Mouse (Mus musculus) neural tube, embryonic 15.5 days (tissue): Measurements from ENCODE around the gene Palld. TPM values are rescaled to one million over a fixed set of nuclear protein-coding genes. Genes with fewer than 3 reads are reported as not detected.

Source experiments
- ATAC-seq: fragments of 200-750 bp; cut with Nextera tagmentation; 2 replicates; pipeline ENCODE4 v1.8.0; 2017; ENCODE audit warnings: mild to moderate bottlenecking, moderate TSS enrichment, moderate library complexity; ENCODE audit not compliant: low FRiP score
- H3K27ac ChIP-seq: fragments of 300-500 bp; sonication (generic); replicated peaks from 2 replicates; pipeline ENCODE4 v1.5.1; 2015; ENCODE audit warnings: mild to moderate bottlenecking, inconsistent platforms
- H3K27me3 ChIP-seq: fragments of 300-500 bp; sonication (generic); replicated peaks from 2 replicates; pipeline ENCODE4 v1.6.1; 2015; ENCODE audit warnings: inconsistent platforms
- H3K36me3 ChIP-seq: fragments of 300-500 bp; sonication (generic); 2 replicates; pipeline ENCODE4 v1.6.1; 2015; ENCODE audit warnings: inconsistent platforms
- H3K4me1 ChIP-seq: fragments of 300-500 bp; sonication (generic); 2 replicates; pipeline ENCODE4 v1.6.1; 2015; ENCODE audit warnings: inconsistent platforms
- H3K4me2 ChIP-seq: fragments of 300-500 bp; sonication (generic); 2 replicates; pipeline ENCODE4 v1.6.1; 2015; ENCODE audit warnings: inconsistent platforms, mild to moderate bottlenecking, moderate library complexity
- H3K4me3 ChIP-seq: fragments of 300-500 bp; sonication (generic); replicated peaks from 2 replicates; pipeline ENCODE4 v1.5.1; 2015; ENCODE audit warnings: mild to moderate bottlenecking, inconsistent platforms
- H3K9ac ChIP-seq: fragments of 300-500 bp; sonication (generic); replicated peaks from 2 replicates; pipeline ENCODE4 v1.6.1; 2015; ENCODE audit warnings: mild to moderate bottlenecking, inconsistent platforms
- H3K9me3 ChIP-seq: fragments of 300-500 bp; sonication (generic); replicated peaks from 2 replicates; pipeline ENCODE4 v1.6.1; 2016; ENCODE audit warnings: inconsistent platforms
- WGBS: fragments of 180-500 bp; shearing (Covaris S2); methylation state at CpG from one replicate; pipeline ENCODE4 v1.1.7; 2015; ENCODE audit warnings: mixed read lengths; 5-methylcytosine and 5-hydroxymethylcytosine counted together
- polyA plus RNA-seq: library from polyadenylated mRNA; unstranded; fragments of >200 nt; fragmentation: Nextera tagmentation; extraction: Ambion mirVana; gene quantifications from 2 replicates; pipeline ENCODE4 v1.2.1, GENCODE M21; 2015

Gene Palld
- polyA plus RNA-seq, 1 experiment from 2014 or later, result 16.0 TPM

DNA sequence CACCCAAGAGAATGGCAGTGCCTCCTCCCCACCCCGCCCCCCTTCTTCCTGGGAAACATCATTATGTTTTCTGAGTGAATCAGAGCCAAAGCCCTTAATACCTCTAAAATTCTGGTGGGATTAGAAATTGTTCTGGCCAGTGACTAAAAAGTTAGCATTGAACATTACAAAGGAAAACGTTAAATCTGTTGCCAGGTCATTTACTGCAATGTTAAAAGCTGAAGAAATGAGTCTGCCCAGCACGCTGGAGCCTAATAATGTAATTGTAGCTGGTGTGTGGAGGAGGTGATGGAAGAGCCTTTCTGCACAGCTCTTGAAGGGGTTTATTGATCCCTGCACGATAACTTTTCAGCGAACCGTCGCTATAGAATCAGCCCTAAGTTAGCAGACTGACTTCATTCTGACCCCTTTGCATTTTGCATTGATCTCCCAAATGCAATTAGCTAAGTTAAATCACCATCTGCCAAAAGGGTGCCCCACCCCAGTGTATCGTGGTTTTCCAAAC is 165.7 kb downstream of the Palld start:
- H3K9ac ChIP-seq, result no peak overlapping the region
- H3K4me3 ChIP-seq, result no peak overlapping the region
- no peak for ATAC-seq
- no peak overlapping the region for H3K4me2 ChIP-seq
- no peaks in the 10 kb centered on the region for H3K4me1 ChIP-seq
- H3K27ac ChIP-seq, result no peak overlapping the region
- 73% methylated on average over 8 of the region's 8 CpGs for WGBS
- no peaks in the 10 kb centered on the region for H3K27me3 ChIP-seq
- H3K36me3 ChIP-seq, result no peaks in the 10 kb centered on the region
- H3K9me3 ChIP-seq, result no peaks in the 10 kb centered on the region

DNA sequence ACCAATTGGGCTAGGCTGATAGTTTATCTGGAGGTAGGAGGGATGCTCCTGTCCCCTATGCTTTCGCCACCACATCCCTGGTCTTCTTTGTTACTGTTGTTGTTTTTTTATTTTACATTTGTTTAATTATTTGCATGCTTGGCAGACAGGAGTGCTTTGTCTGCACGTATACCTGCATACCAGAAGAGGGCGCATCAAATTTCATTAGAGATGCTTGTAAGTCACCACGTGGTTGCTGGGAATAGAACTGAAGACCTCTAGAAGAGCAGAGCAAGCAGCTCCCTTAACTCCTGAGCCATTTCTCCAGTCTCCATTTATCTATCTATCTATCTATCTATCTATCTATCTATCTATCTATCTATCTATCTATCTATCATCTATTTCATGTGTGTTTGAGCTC is 166.4 kb downstream of the Palld start:
- ATAC-seq, result no peak
- Histone ChIP-seq H3K4me2 (no peak overlapping the region), H3K9me3 (no peaks in the 10 kb centered on the region), H3K4me1 (no peaks in the 10 kb centered on the region), H3K27me3 (no peaks in the 10 kb centered on the region), H3K4me3 (no peak overlapping the region), H3K36me3 (no peaks in the 10 kb centered on the region), H3K27ac (no peak overlapping the region), H3K9ac (no peak overlapping the region)
- WGBS, result 64% methylated on average over 4 of the region's 4 CpGs

DNA sequence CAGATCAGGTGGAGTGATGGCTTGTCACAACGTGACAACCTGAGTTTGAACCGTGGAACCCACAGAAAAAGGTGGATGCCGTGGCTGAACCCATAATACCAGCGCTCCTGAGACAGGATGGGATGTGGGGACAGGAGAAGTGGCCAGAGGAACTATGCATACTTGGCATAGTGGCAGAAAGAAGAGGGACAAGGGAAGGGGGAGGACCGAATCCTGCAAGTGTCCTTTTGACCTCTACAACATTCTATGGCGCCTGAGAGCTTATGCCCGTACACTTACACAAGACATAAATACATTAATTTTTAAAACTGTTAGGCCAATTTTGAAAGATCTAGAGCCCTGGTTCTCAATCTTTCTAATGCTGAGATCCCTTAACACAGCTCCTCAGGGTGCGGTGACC is 168.3 kb downstream of the Palld start:
- Histone ChIP-seq H3K9me3 (no peaks in the 10 kb centered on the region), H3K9ac (no peak overlapping the region), H3K27me3 (no peaks in the 10 kb centered on the region), H3K4me2 (no peak overlapping the region), H3K27ac (no peak overlapping the region), H3K36me3 (no peaks in the 10 kb centered on the region), H3K4me3 (no peak overlapping the region), H3K4me1 (no peaks in the 10 kb centered on the region)
- 96% methylated on average over 8 of the region's 8 CpGs for WGBS
- ATAC-seq, result no peak

DNA sequence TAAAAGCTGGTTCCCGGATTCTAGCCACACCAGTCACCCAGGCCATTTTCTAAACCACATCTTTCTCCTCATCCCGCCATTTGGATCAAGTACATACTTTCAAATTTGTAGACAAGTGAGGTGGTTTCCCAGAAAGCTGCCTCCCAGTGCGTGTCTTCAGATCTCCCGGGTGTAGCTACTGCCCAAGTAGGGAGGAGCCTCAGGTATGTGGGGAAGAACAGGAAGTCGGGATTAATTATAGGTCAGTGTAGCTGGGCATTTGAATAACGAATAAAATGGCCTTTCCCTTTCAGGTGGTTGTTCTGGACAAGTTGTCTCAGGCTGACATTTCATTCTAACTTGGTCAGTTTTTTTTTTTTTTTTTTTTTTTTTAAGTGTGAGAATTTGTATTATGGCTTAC is 170.3 kb downstream of the Palld start:
- H3K27me3 ChIP-seq, result no peaks in the 10 kb centered on the region
- ATAC-seq, result no peak

DNA sequence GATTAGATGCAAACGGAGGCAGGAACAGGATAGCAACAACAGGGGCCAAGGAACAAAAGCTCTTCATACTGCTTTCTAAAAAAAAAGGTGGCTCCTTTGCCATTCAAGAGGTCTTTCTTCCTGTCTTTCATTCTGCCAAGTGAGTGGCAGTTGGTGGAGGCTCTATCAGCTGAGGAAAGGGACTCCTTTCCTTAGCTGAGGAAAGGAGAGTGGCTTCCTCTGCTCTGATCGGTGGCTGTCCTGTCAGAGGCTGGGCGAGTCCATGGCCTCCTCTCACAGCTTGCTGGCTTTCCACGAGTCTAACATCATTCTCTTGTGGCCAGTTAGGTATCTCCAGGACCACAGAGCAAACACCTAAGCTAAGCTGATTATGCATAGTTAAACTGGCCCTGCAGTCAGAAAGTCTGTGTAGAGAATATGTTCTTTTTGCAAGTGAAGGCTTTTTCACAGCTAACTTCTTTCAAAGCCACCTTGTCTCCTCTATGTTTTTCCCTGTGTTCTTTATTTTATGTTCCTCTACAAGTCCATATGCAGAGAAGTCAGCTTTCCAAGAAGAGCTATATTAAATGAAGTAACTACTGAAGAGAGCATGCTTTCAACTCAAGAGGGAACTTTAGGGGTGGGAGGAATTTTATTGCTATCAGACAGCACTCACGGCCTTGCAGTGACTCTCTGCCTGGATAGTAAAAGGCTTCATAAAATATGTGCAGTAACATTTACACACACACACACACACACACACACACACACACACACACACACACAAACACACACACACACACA is 171.0 kb downstream of the Palld start:
- Histone ChIP-seq H3K4me3 (no peak overlapping the region), H3K9ac (no peak overlapping the region), H3K27ac (no peak overlapping the region), H3K9me3 (no peaks in the 10 kb centered on the region), H3K4me2 (no peak overlapping the region), H3K27me3 (no peaks in the 10 kb centered on the region), H3K36me3 (no peaks in the 10 kb centered on the region), H3K4me1 (no peaks in the 10 kb centered on the region)
- 63% methylated on average over 5 of the region's 5 CpGs for WGBS
- no peak for ATAC-seq

More for the DNA sequence above, 170.3 kb downstream of the Palld start:
- H3K9me3 ChIP-seq, result no peaks in the 10 kb centered on the region
- H3K4me1 ChIP-seq, result no peaks in the 10 kb centered on the region
- no peak overlapping the region for H3K27ac ChIP-seq
- WGBS, result 82% methylated on average over 6 of the region's 6 CpGs
- H3K9ac ChIP-seq, result no peak overlapping the region
- no peak overlapping the region for H3K4me3 ChIP-seq
- H3K36me3 ChIP-seq, result no peaks in the 10 kb centered on the region
- H3K4me2 ChIP-seq, result no peak overlapping the region

DNA sequence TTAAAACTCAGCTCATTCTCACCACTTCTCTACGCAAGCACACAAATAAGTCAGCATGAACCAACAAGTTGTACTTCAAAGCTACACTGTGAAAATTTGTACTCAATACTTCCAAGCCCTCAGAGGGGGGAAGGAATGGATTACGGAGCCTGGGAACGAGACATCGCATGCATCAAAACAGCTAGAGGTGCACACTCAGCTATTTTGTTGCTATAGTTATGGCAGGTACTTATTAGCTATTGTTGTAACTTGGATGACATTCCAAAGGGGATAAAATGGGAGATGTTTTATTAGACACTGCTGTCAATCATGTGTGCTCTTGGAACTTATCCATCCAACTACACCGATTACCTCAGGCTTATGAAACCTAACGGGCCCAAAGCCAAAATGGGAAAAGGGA is 171.8 kb downstream of the Palld start:
- no peak overlapping the region for H3K9ac ChIP-seq
- H3K27ac ChIP-seq, result no peak overlapping the region
- no peaks in the 10 kb centered on the region for H3K9me3 ChIP-seq
- no peak overlapping the region for H3K4me2 ChIP-seq
- H3K4me1 ChIP-seq, result no peaks in the 10 kb centered on the region
- H3K4me3 ChIP-seq, result no peak overlapping the region
- H3K36me3 ChIP-seq, result no peaks in the 10 kb centered on the region
- ATAC-seq, result no peak
- WGBS, result 91% methylated on average over 6 of the region's 6 CpGs
- no peaks in the 10 kb centered on the region for H3K27me3 ChIP-seq

DNA sequence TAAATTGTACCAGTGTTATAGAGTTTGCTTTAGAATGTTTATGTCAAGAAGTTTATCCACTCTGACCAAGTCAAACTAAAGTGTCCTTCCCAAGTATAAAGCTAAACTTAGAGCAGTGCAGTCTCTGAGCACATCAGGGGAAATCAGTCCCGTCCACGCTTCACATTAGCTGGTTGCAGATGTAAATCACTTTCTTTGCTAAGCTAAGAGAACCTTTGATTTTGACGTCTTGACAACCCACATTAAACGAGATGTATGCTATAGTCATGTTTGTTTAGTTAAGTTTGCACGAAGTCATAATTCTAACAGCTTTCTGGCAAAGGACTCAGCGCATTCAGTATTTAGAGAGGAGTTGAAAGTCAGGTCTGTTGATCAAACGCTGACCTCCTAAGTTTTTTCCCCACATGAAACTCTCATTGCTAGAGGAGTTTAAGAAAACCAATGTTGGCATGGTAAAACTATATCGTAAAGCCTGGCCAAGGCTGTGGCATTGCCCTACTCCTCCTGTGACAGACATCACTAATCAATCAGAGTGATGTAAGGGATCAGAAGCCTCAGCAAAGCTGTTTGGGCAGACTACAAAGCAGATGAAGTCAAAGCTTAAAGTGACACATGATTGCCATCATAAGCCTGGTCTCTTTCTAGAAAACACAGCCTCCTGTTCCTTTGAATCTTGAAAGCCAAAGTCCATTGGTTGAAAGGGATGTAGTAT is 177.0 kb downstream of the Palld start:
- Histone ChIP-seq H3K4me1 (no peaks in the 10 kb centered on the region), H3K27me3 (no peaks in the 10 kb centered on the region), H3K9me3 (no peaks in the 10 kb centered on the region), H3K4me2 (no peak overlapping the region), H3K9ac (no peak overlapping the region), H3K27ac (no peak overlapping the region), H3K36me3 (no peaks in the 10 kb centered on the region), H3K4me3 (no peak overlapping the region)
- no peak for ATAC-seq
- WGBS, result 78% methylated on average over 8 of the region's 8 CpGs

DNA sequence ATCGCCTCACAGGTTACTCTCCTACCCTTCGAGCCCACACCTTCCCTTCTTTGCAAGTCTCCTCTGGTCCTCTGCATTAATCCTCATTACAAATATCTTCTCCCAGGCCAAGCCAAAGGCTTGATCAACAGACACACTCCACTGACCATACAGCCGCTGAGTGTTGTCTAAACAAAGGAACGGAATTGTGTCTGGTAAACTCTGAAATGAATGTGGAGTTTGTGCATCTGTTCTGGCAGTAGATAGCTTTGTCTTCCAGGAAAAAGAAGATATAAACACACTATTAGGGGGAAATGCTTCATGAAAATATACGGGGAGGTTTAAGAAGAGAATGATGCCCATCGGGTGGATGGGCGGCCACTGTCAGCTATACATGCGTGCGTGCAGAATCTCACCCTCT is 180.3 kb downstream of the Palld start:
- 91% methylated on average over 9 of the region's 9 CpGs for WGBS
- H3K36me3 ChIP-seq, result no peaks in the 10 kb centered on the region
- no peak overlapping the region for H3K4me2 ChIP-seq
- no peak overlapping the region for H3K9ac ChIP-seq
- no peak overlapping the region for H3K4me3 ChIP-seq
- no peaks in the 10 kb centered on the region for H3K27me3 ChIP-seq
- no peaks in the 10 kb centered on the region for H3K9me3 ChIP-seq
- no peak for ATAC-seq
- H3K4me1 ChIP-seq, result no peaks in the 10 kb centered on the region
- H3K27ac ChIP-seq, result no peak overlapping the region

DNA sequence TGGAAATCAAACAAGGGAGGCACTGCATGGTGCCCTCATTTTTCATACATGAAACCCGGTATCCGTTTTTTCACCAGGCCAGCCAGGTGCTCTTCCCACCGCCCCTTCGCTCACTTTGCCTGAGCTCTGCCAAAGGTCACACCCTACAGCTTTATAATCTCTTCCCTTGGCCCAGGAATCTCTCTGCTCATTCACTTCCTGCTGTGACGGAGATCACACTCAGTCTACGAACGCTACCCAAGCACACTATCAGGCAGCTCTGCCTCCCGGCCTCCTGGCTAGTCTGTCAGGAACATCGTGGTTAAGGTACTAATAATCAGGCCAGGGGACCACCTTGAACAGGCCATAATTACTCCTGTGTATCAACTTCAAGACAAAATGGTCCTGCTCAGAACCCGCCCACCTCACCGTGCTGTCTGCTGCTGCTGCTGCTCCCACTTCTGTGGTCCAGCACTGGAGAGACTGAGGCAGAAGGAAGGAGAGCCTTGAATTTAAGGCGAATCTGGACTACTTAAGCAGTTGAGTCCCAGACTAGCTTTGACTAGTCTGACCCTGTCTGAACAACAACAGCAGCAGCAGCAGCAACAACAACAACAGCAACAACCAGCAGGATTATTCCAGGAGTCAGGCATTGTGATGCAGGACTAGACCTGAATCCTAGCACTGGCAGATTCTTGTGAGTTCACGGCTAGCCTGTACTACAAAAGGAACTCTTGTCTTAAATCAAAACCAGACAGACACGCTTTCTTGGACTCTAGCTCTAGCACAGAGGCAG is 187.0 kb downstream of the Palld start:
- ATAC-seq, result no peak
- Histone ChIP-seq H3K9ac (no peak overlapping the region), H3K27me3 (no peaks in the 10 kb centered on the region), H3K27ac (no peak overlapping the region), H3K4me3 (no peak overlapping the region), H3K36me3 (no peaks in the 10 kb centered on the region), H3K9me3 (no peaks in the 10 kb centered on the region), H3K4me2 (no peak overlapping the region), H3K4me1 (no peaks in the 10 kb centered on the region)
- 52% methylated on average over 14 of the region's 14 CpGs for WGBS

DNA sequence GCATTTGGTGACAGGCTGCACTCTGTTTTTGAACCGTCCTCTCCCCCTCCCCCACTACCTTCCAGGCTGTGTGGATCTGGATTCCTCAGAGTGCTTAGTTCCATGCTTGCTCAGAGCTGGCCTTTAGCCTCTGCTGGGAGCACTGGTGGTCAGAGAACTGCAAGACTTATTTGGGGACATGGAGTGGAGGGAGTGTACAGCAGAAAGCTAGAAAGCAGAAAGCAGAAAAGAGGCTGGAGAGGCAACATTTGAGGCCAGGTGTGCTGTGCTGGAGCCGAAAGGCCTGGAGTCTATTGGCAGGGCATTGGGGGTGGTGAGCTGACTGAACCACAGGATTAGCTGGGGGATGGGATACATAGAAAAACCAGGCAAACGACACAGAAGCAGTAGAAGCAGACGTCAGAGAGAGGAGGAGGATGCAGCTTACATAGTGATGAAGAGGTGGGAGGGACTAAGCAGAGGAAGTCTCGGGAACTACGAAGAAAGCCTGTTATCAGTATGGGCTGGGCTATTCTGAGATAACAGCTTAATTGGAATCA is 188.1 kb downstream of the Palld start:
- no peak overlapping the region for H3K27ac ChIP-seq
- no peak overlapping the region for H3K4me2 ChIP-seq
- no peak overlapping the region for H3K4me3 ChIP-seq
- H3K36me3 ChIP-seq, result no peaks in the 10 kb centered on the region
- 41% methylated on average over 6 of the region's 6 CpGs for WGBS
- no peaks in the 10 kb centered on the region for H3K9me3 ChIP-seq
- H3K27me3 ChIP-seq, result no peaks in the 10 kb centered on the region
- H3K9ac ChIP-seq, result no peak overlapping the region
- no peaks in the 10 kb centered on the region for H3K4me1 ChIP-seq
- no peak for ATAC-seq

DNA sequence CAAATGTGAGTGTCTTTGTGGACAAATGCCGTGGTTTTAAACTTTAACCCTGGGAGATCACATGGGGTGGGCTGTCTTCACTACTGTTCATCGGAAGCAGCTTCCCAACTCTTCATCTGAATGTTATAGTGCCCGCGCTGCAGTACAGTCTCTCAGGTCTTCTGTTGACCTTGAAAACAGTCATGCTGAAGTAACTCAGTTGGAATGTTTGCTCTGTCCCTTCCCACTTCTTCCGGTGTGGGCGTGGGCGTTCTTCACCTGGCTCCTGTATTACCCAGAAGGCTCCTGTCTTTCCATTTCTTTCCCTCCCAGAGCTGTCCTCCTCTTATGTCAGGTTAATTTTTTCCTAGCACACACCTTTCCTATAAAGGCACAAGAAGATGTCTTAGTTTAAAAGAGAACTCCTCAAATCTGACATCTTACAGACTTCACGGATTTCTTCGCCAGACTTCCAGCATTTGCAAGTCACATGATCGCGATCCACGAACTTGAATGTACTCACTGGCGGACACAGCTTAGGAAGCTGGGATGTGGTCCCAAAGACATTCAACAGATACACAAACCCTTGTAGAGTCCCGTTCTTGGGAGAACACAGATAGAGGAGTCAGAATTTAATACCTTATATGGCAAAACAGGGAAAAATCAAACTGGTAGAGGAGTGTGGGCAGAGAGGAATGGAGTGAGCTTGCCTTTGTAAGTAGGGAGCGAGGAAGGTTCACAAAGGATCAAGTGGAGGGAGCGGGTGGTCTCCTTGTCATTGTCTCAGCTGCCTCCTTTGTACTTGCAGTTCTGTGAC is 189.1 kb downstream of the Palld start:
- ATAC-seq, result no peak
- 90% methylated on average over 16 of the region's 16 CpGs for WGBS

More for the DNA sequence above, 189.1 kb downstream of the Palld start:
- no peaks in the 10 kb centered on the region for H3K27me3 ChIP-seq
- H3K4me1 ChIP-seq, result peaks cover 4% of the 10 kb centered on the region
- no peaks in the 10 kb centered on the region for H3K36me3 ChIP-seq
- no peak overlapping the region for H3K9ac ChIP-seq
- no peak overlapping the region for H3K4me3 ChIP-seq
- H3K4me2 ChIP-seq, result no peak overlapping the region
- H3K9me3 ChIP-seq, result no peaks in the 10 kb centered on the region
- no peak overlapping the region for H3K27ac ChIP-seq
